Mouse (Mus musculus) ES-Bruce4 (cell line): ENCODE measurements around the gene Ankrd66.

Experiments
- CTCF ChIP-seq: IDR thresholded peaks from one replicate; pipeline ENCODE4 v1.8.1; 2011; ENCODE audit warnings: low read depth, low read length
- POLR2A ChIP-seq: IDR thresholded peaks from one replicate; pipeline ENCODE4 v1.8.1; 2011; ENCODE audit warnings: low read length; ENCODE audit not compliant: insufficient read depth

DNA sequence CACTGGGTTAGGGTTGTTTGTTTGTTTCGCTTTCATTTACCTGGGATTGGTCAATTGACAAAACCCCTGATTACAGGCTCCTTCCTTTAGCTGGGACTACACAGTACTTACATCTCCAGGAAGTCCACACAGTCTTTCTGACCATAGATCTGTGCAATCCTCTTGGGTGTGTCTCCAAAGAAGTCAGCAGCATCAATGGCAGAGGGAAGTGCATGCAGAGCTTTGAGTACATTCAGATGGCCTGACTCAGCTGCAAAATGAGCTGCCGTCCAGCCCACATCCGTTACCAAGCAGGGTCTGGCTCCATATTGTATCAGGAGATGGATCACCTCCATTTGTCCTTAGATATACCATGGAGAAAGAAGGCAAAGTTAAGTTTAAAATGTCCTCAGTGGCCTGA lies 4.7 kb downstream of the Ankrd66 start:
- TF ChIP-seq POLR2A (no peak), CTCF (no peak)
